Mouse (Mus musculus) liver, adult 2 months (tissue): ENCODE measurements around the gene Auts2.

Source experiments
- CTCF ChIP-seq: fragments of 200-500 bp; IDR thresholded peaks from 2 replicates; pipeline ENCODE4 v1.5.1; 2011; ENCODE audit warnings: low read depth, low read length, control low read depth
- POLR2A ChIP-seq: fragments of 200-500 bp; IDR thresholded peaks from 2 replicates; pipeline ENCODE4 v1.6.1; 2011; ENCODE audit warnings: low read length, control low read depth; ENCODE audit not compliant: insufficient read depth; ENCODE audit errors: extremely low read depth

- TF ChIP-seq CTCF (no peak), POLR2A (no peak)
These were observed 783.7 kb downstream of the Auts2 start for GRCm38 (mm10) chr5:131759432-131759831.
